Mouse (Mus musculus) embryonic facial prominence, embryonic 11.5 days (tissue): ENCODE data around the gene Tpm1. TPM values are rescaled to one million over a fixed set of nuclear protein-coding genes. Genes with fewer than 3 reads are reported as not detected.

Experiments used
- ATAC-seq: fragments of 200-750 bp; cut with Nextera tagmentation; replicated peaks from 2 replicates; pipeline ENCODE4 v1.8.0; 2017; ENCODE audit warnings: low read depth; ENCODE audit not compliant: insufficient number of reproducible peaks, low FRiP score, low TSS enrichment
- DNase-seq: peaks from one replicate; pipeline ENCODE4 v3.0.0-alpha.2; 2015; ENCODE audit warnings: low spot score
- H3K27ac ChIP-seq: fragments of 300-500 bp; sonication (generic); replicated peaks from 2 replicates; pipeline ENCODE4 v1.5.1; 2014; ENCODE audit warnings: mild to moderate bottlenecking, low read depth, low read length, control low read depth
- H3K27me3 ChIP-seq: fragments of 300-500 bp; sonication (generic); 2 replicates; pipeline ENCODE4 v1.6.1; 2014; ENCODE audit warnings: mild to moderate bottlenecking, low read length, moderate library complexity, mixed read lengths; ENCODE audit not compliant: control insufficient read depth, insufficient read depth
- H3K36me3 ChIP-seq: fragments of 300-500 bp; sonication (generic); replicated peaks from 2 replicates; pipeline ENCODE4 v1.6.1; 2014; ENCODE audit warnings: low read depth, mild to moderate bottlenecking, low read length, moderate library complexity, mixed read lengths; ENCODE audit not compliant: control insufficient read depth, insufficient read depth
- H3K4me1 ChIP-seq: fragments of 300-500 bp; sonication (generic); 2 replicates; pipeline ENCODE4 v1.6.1; 2014; ENCODE audit warnings: low read length, mixed read lengths; ENCODE audit not compliant: control insufficient read depth, insufficient read depth
- H3K4me2 ChIP-seq: fragments of 300-500 bp; sonication (generic); 2 replicates; pipeline ENCODE4 v1.6.1; 2014; ENCODE audit warnings: low read depth, mild to moderate bottlenecking, control low read depth, low read length, moderate library complexity
- H3K4me3 ChIP-seq: fragments of 300-500 bp; sonication (generic); 2 replicates; pipeline ENCODE4 v1.5.1; 2014; ENCODE audit warnings: low read depth, low read length, control low read depth
- H3K9ac ChIP-seq: fragments of 300-500 bp; sonication (generic); replicated peaks from 2 replicates; pipeline ENCODE4 v1.6.1; 2014; ENCODE audit warnings: mild to moderate bottlenecking, control low read depth, low read length
- H3K9me3 ChIP-seq: fragments of 300-500 bp; sonication (generic); replicated peaks from 2 replicates; pipeline ENCODE4 v1.6.1; 2016; ENCODE audit warnings: mild to moderate bottlenecking, low read length, inconsistent platforms, mixed read lengths; ENCODE audit not compliant: control insufficient read depth
- WGBS: fragments of 180-500 bp; shearing (Covaris S2); extraction: QIAGEN DNeasy Blood & Tissue Kit; methylation state at CpG from one replicate; pipeline ENCODE4 v1.1.7; 2014; 5-methylcytosine and 5-hydroxymethylcytosine counted together
- polyA plus RNA-seq: library from polyadenylated mRNA; unstranded; fragments of >200 nt; fragmentation: Nextera tagmentation; extraction: Ambion mirVana; gene quantifications from 2 replicates; pipeline ENCODE4 v1.2.1, GENCODE M21; 2014

The Tpm1 gene
- polyA plus RNA-seq, 1 experiment from 2014 or later, result 596 TPM

- H3K4me2 ChIP-seq, result no peak overlapping the region
- no peaks in the 10 kb centered on the region for H3K27me3 ChIP-seq
- ATAC-seq (no peak), DNase-seq (no peak)
- H3K27ac ChIP-seq, result no peak overlapping the region
- H3K36me3 ChIP-seq, result no peaks in the 10 kb centered on the region
- no peaks in the 10 kb centered on the region for H3K9me3 ChIP-seq
- 80% methylated on average over 6 of the region's 6 CpGs for WGBS
- H3K9ac ChIP-seq, result no peak overlapping the region
- no peak overlapping the region for H3K4me3 ChIP-seq
- no peaks in the 10 kb centered on the region for H3K4me1 ChIP-seq
Measured at GRCm38 (mm10) chr9:67058366-67058765, 9.2 kb upstream of the Tpm1 start.

- ATAC-seq (no peak), DNase-seq (no peak)
- Histone ChIP-seq H3K4me1 (peaks cover 3% of the 10 kb centered on the region; the same call in 1 of the 2 replicates), H3K4me3 (no peak overlapping the region), H3K36me3 (no peaks in the 10 kb centered on the region), H3K4me2 (no peak overlapping the region), H3K27me3 (no peaks in the 10 kb centered on the region), H3K9me3 (no peaks in the 10 kb centered on the region), H3K9ac (no peak overlapping the region), H3K27ac (no peak overlapping the region)
- WGBS, result 66% methylated on average over 6 of the region's 6 CpGs
Measured at GRCm38 (mm10) chr9:67050736-67051337, 1.6 kb upstream of the Tpm1 start.

- DNase-seq (no peak), ATAC-seq (no peak)
- no peaks in the 10 kb centered on the region for H3K36me3 ChIP-seq
- no peaks in the 10 kb centered on the region for H3K9me3 ChIP-seq
- peaks cover 3% of the 10 kb centered on the region; the same call in 1 of the 2 replicates for H3K4me1 ChIP-seq
- no peak overlapping the region for H3K27ac ChIP-seq
- peak overlapping the region; percentile 92 for H3K4me2 ChIP-seq
- H3K4me3 ChIP-seq, result peak overlapping the region; percentile 71
- H3K27me3 ChIP-seq, result no peaks in the 10 kb centered on the region
- H3K9ac ChIP-seq, result no peak overlapping the region; the same call in 1 of the 2 replicates
- 11% methylated on average over 7 of the region's 7 CpGs for WGBS
Measured at GRCm38 (mm10) chr9:67049836-67050235, 630 bp upstream of the Tpm1 start.

GRCm38 (mm10) chr9:67048483-67049085 is 622 bp downstream of the Tpm1 start:
- under 1% methylated on average over 26 of the region's 26 CpGs for WGBS
- ATAC-seq (no peak), DNase-seq (no peak)
- Histone ChIP-seq H3K27ac (peak overlapping the region; percentile 61), H3K4me2 (peak overlapping the region; percentile 92), H3K4me3 (peak overlapping the region; percentile 71), H3K36me3 (no peaks in the 10 kb centered on the region), H3K4me1 (peaks cover 3% of the 10 kb centered on the region; the same call in 1 of the 2 replicates), H3K9me3 (no peaks in the 10 kb centered on the region), H3K9ac (peak overlapping the region; percentile 81), H3K27me3 (no peaks in the 10 kb centered on the region)

GRCm38 (mm10) chr9:67047606-67048482 is 1.4 kb downstream of the Tpm1 start:
- ATAC-seq, result no peak
- H3K4me1 ChIP-seq, result peaks cover 3% of the 10 kb centered on the region; the same call in 1 of the 2 replicates
- H3K36me3 ChIP-seq, result no peaks in the 10 kb centered on the region
- peak overlapping the region; percentile 81 for H3K9ac ChIP-seq
- under 1% methylated on average over 50 of the region's 50 CpGs for WGBS
- no peak overlapping the region for H3K27ac ChIP-seq
- DNase-seq, result peak; percentile 29
- H3K27me3 ChIP-seq, result no peaks in the 10 kb centered on the region
- H3K9me3 ChIP-seq, result no peaks in the 10 kb centered on the region
- peak overlapping the region; percentile 92 for H3K4me2 ChIP-seq
- H3K4me3 ChIP-seq, result peak overlapping the region; percentile 71

GRCm38 (mm10) chr9:67046881-67047605 is 2.2 kb downstream of the Tpm1 start:
- H3K9ac ChIP-seq, result peak overlapping the region; percentile 81
- H3K4me1 ChIP-seq, result peaks cover 3% of the 10 kb centered on the region; the same call in 1 of the 2 replicates
- peak; percentile 66 for DNase-seq

GRCm38 (mm10) chr9:67045966-67046602 is 3.1 kb downstream of the Tpm1 start:
- no peaks in the 10 kb centered on the region for H3K36me3 ChIP-seq
- H3K27ac ChIP-seq, result no peak overlapping the region
- DNase-seq, result peak; percentile 45
- H3K4me3 ChIP-seq, result no peak overlapping the region
- H3K4me1 ChIP-seq, result peaks cover 5% of the 10 kb centered on the region; the same call in 1 of the 2 replicates
- no peak overlapping the region for H3K9ac ChIP-seq
- no peak for ATAC-seq
- no peaks in the 10 kb centered on the region for H3K9me3 ChIP-seq
- H3K4me2 ChIP-seq, result peak overlapping the region; percentile 29
- H3K27me3 ChIP-seq, result no peaks in the 10 kb centered on the region
- WGBS, result 5% methylated on average over 5 of the region's 5 CpGs

More at GRCm38 (mm10) chr9:67046881-67047605, 2.2 kb downstream of the Tpm1 start:
- ATAC-seq, result no peak
- Histone ChIP-seq H3K27me3 (no peaks in the 10 kb centered on the region), H3K4me2 (peak overlapping the region; percentile 92), H3K9me3 (no peaks in the 10 kb centered on the region), H3K27ac (no peak overlapping the region; the same call in 1 of the 2 replicates), H3K4me3 (peak overlapping the region; percentile 71), H3K36me3 (no peaks in the 10 kb centered on the region)
- 3% methylated on average over 15 of the region's 15 CpGs for WGBS
